Mouse (Mus musculus) heart, embryonic 12.5 days (tissue): ENCODE data around the gene Gm10401. TPM values are rescaled to one million over a fixed set of nuclear protein-coding genes. Genes with fewer than 3 reads are reported as not detected.
"Not testable (repeated sequence)": the region's sequence is repeated elsewhere in the genome, so short reads cannot be mapped to it uniquely, and the experiment has no call there.

Experiments
- ATAC-seq: fragments of 200-750 bp; cut with Nextera tagmentation; 2 replicates; pipeline ENCODE4 v1.8.0; 2017; ENCODE audit warnings: moderate TSS enrichment, moderate library complexity; ENCODE audit not compliant: insufficient number of reproducible peaks, low FRiP score
- H3K27ac ChIP-seq: fragments of 300-500 bp; sonication (generic); 2 replicates; pipeline ENCODE4 v1.5.1; 2016; ENCODE audit warnings: mild to moderate bottlenecking, moderate library complexity; ENCODE audit not compliant: poor library complexity, severe bottlenecking
- H3K27me3 ChIP-seq: fragments of 300-500 bp; sonication (generic); replicated peaks from 2 replicates; pipeline ENCODE4 v1.6.1; 2016; ENCODE audit warnings: mild to moderate bottlenecking, moderate library complexity
- H3K36me3 ChIP-seq: fragments of 300-500 bp; sonication (generic); 2 replicates; pipeline ENCODE4 v1.6.1; 2016; ENCODE audit warnings: mild to moderate bottlenecking, moderate library complexity
- H3K4me1 ChIP-seq: fragments of 300-500 bp; sonication (generic); replicated peaks from 2 replicates; pipeline ENCODE4 v1.6.1; 2016; ENCODE audit warnings: mild to moderate bottlenecking
- H3K4me2 ChIP-seq: fragments of 300-500 bp; sonication (generic); 2 replicates; pipeline ENCODE4 v1.6.1; 2016; ENCODE audit warnings: mild to moderate bottlenecking, moderate library complexity
- H3K4me3 ChIP-seq: fragments of 300-500 bp; sonication (generic); 2 replicates; pipeline ENCODE4 v1.5.1; 2016; ENCODE audit warnings: mild to moderate bottlenecking
- H3K9ac ChIP-seq: fragments of 300-500 bp; sonication (generic); 2 replicates; pipeline ENCODE4 v1.6.1; 2016; ENCODE audit warnings: mild to moderate bottlenecking, moderate library complexity
- H3K9me3 ChIP-seq: fragments of 300-500 bp; sonication (generic); replicated peaks from 2 replicates; pipeline ENCODE4 v1.6.1; 2016; ENCODE audit warnings: mild to moderate bottlenecking, moderate library complexity
- WGBS: fragments of 180-500 bp; shearing (Covaris S2); methylation state at CpG from one replicate; pipeline ENCODE4 v1.1.7; 2016; 5-methylcytosine and 5-hydroxymethylcytosine counted together
- polyA plus RNA-seq: library from polyadenylated mRNA; unstranded; fragments of >200 nt; fragmentation: Nextera tagmentation; extraction: Ambion mirVana; gene quantifications from 2 replicates; pipeline ENCODE4 v1.2.1, GENCODE M21; 2016

Gene Gm10401
- polyA plus RNA-seq, 1 experiment from 2014 or later: 14.1 TPM

GRCm38 (mm10) chr5:115091776-115092175 is 6.3 kb downstream of the Gm10401 start:
- H3K4me2 ChIP-seq: no peak overlapping the region
- no peak for ATAC-seq
- H3K9ac ChIP-seq: no peak overlapping the region
- H3K9me3 ChIP-seq: no peaks in the 10 kb centered on the region
- H3K4me3 ChIP-seq: no peak overlapping the region
- H3K4me1 ChIP-seq: peaks cover 13% of the 10 kb centered on the region
- peaks cover 73% of the 10 kb centered on the region for H3K36me3 ChIP-seq
- no peaks in the 10 kb centered on the region for H3K27me3 ChIP-seq
- WGBS: 91% methylated on average over 6 of the region's 6 CpGs
- H3K27ac ChIP-seq: no peak overlapping the region

- Histone ChIP-seq H3K4me3 (no peak overlapping the region), H3K27me3 (no peaks in the 10 kb centered on the region), H3K9me3 (no peaks in the 10 kb centered on the region), H3K9ac (no peak overlapping the region), H3K27ac (no peak overlapping the region), H3K4me1 (peaks cover 13% of the 10 kb centered on the region), H3K36me3 (peaks cover 73% of the 10 kb centered on the region), H3K4me2 (no peak overlapping the region)
- WGBS: 63% methylated on average over 3 of the region's 3 CpGs
- no peak for ATAC-seq
Observed at GRCm38 (mm10) chr5:115091015-115091414, 7.1 kb downstream of the Gm10401 start.

GRCm38 (mm10) chr5:115089592-115090268 is 8.4 kb downstream of the Gm10401 start:
- WGBS: 95% methylated on average over 5 of the region's 5 CpGs
- Histone ChIP-seq H3K4me3 (no peak overlapping the region), H3K27ac (no peak overlapping the region), H3K9ac (no peak overlapping the region), H3K4me2 (no peak overlapping the region), H3K36me3 (peaks cover 72% of the 10 kb centered on the region), H3K27me3 (no peaks in the 10 kb centered on the region), H3K4me1 (peaks cover 5% of the 10 kb centered on the region), H3K9me3 (no peaks in the 10 kb centered on the region)
- no peak for ATAC-seq

- H3K4me1 ChIP-seq: no peaks in the 10 kb centered on the region
- H3K27me3 ChIP-seq: no peaks in the 10 kb centered on the region
- H3K4me3 ChIP-seq: no peak overlapping the region
- no peaks in the 10 kb centered on the region for H3K9me3 ChIP-seq
- no peak overlapping the region for H3K4me2 ChIP-seq
- H3K36me3 ChIP-seq: peaks cover 83% of the 10 kb centered on the region
- 94% methylated on average over 2 of the region's 2 CpGs for WGBS
- no peak overlapping the region for H3K9ac ChIP-seq
- no peak for ATAC-seq
- no peak overlapping the region for H3K27ac ChIP-seq
Observed at GRCm38 (mm10) chr5:115085675-115086074, 12.4 kb downstream of the Gm10401 start.

GRCm38 (mm10) chr5:115083492-115083891 is 14.6 kb downstream of the Gm10401 start:
- H3K27me3 ChIP-seq: no peaks in the 10 kb centered on the region
- no peak overlapping the region for H3K4me2 ChIP-seq
- H3K36me3 ChIP-seq: peaks cover 68% of the 10 kb centered on the region
- H3K27ac ChIP-seq: no peak overlapping the region
- H3K4me3 ChIP-seq: no peak overlapping the region
- no peak for ATAC-seq
- H3K9ac ChIP-seq: no peak overlapping the region
- no peaks in the 10 kb centered on the region for H3K9me3 ChIP-seq
- H3K4me1 ChIP-seq: no peaks in the 10 kb centered on the region
- whole genome bisulfite sequencing: 75% methylated on average over 6 of the region's 6 CpGs

- peaks cover 52% of the 10 kb centered on the region for H3K36me3 ChIP-seq
- H3K27me3 ChIP-seq: no peaks in the 10 kb centered on the region
- no peak overlapping the region for H3K9ac ChIP-seq
- no peaks in the 10 kb centered on the region for H3K9me3 ChIP-seq
- no peak overlapping the region for H3K4me3 ChIP-seq
- no peak overlapping the region for H3K4me2 ChIP-seq
- ATAC-seq: no peak
- 84% methylated on average over 5 of the region's 5 CpGs for WGBS
- no peak overlapping the region for H3K27ac ChIP-seq
- no peaks in the 10 kb centered on the region for H3K4me1 ChIP-seq
Observed at GRCm38 (mm10) chr5:115081636-115082035, 16.5 kb downstream of the Gm10401 start.

- Histone ChIP-seq H3K27me3 (no peaks in the 10 kb centered on the region), H3K4me2 (no peak overlapping the region), H3K4me1 (peaks cover 27% of the 10 kb centered on the region), H3K4me3 (no peak overlapping the region), H3K9me3 (no peaks in the 10 kb centered on the region), H3K9ac (no peak overlapping the region), H3K27ac (no peak overlapping the region), H3K36me3 (peaks cover 20% of the 10 kb centered on the region)
- 51% methylated on average over 5 of the region's 5 CpGs for WGBS
- no peak for ATAC-seq
Observed at GRCm38 (mm10) chr5:115076144-115076901, 21.8 kb downstream of the Gm10401 start.

GRCm38 (mm10) chr5:115074749-115075148 is 23.3 kb downstream of the Gm10401 start:
- Histone ChIP-seq H3K9me3 (no peaks in the 10 kb centered on the region), H3K9ac (no peak overlapping the region), H3K27me3 (no peaks in the 10 kb centered on the region), H3K4me2 (no peak overlapping the region), H3K4me3 (no peak overlapping the region), H3K4me1 (peaks cover 36% of the 10 kb centered on the region), H3K27ac (no peak overlapping the region), H3K36me3 (peaks cover 13% of the 10 kb centered on the region)
- no peak for ATAC-seq
- 67% methylated on average over 4 of the region's 4 CpGs for whole genome bisulfite sequencing

GRCm38 (mm10) chr5:115073306-115073705 is 24.8 kb downstream of the Gm10401 start:
- not testable (repeated sequence) for ATAC-seq, H3K4me2 ChIP-seq
- 69% methylated on average over 8 of the region's 8 CpGs for WGBS

GRCm38 (mm10) chr5:115072143-115072542 is 26.0 kb downstream of the Gm10401 start:
- 89% methylated on average over 7 of the region's 7 CpGs for WGBS
- Histone ChIP-seq H3K9ac (no peak overlapping the region), H3K4me1 (peaks cover 60% of the 10 kb centered on the region), H3K9me3 (no peaks in the 10 kb centered on the region), H3K4me2 (no peak overlapping the region), H3K4me3 (no peak overlapping the region), H3K27me3 (no peaks in the 10 kb centered on the region), H3K36me3 (peaks cover 13% of the 10 kb centered on the region), H3K27ac (0 out of 2 replicates have a peak overlapping the region, but pooled peaks have one; percentile 58)
- ATAC-seq: no peak

More at GRCm38 (mm10) chr5:115073306-115073705, 24.8 kb downstream of the Gm10401 start:
- H3K9ac ChIP-seq, H3K27me3 ChIP-seq, H3K27ac ChIP-seq, H3K4me3 ChIP-seq, H3K9me3 ChIP-seq: not testable (repeated sequence)
- H3K36me3 ChIP-seq: peaks cover 13% of the 10 kb centered on the region
- peaks cover 49% of the 10 kb centered on the region for H3K4me1 ChIP-seq

GRCm38 (mm10) chr5:115071096-115071901 is 26.8 kb downstream of the Gm10401 start:
- WGBS: 73% methylated on average over 11 of the region's 11 CpGs
- Histone ChIP-seq H3K27ac (peak overlapping the region; percentile 58), H3K9ac (peak overlapping the region; percentile 38; the same call in 1 of the 2 replicates), H3K4me1 (peaks cover 65% of the 10 kb centered on the region), H3K9me3 (no peaks in the 10 kb centered on the region), H3K4me3 (no peak overlapping the region), H3K27me3 (no peaks in the 10 kb centered on the region), H3K36me3 (peaks cover 13% of the 10 kb centered on the region), H3K4me2 (no peak overlapping the region)
- peak; percentile 77 for ATAC-seq
